Mouse (Mus musculus) B cell, adult 2 months (primary cell): ENCODE data around the gene Mkln1.
A peak's percentile ranks its signal among the peaks of the same experiment; 100 is the strongest.
"Not testable (repeated sequence)": the region's sequence is repeated elsewhere in the genome, so short reads cannot be mapped to it uniquely, and the experiment has no call there.

Experiments
- DNase-seq, 2 experiments: peaks; one replicate each; pipeline ENCODE4 v3.0.0; 2022

Mkln1 gene

DNA sequence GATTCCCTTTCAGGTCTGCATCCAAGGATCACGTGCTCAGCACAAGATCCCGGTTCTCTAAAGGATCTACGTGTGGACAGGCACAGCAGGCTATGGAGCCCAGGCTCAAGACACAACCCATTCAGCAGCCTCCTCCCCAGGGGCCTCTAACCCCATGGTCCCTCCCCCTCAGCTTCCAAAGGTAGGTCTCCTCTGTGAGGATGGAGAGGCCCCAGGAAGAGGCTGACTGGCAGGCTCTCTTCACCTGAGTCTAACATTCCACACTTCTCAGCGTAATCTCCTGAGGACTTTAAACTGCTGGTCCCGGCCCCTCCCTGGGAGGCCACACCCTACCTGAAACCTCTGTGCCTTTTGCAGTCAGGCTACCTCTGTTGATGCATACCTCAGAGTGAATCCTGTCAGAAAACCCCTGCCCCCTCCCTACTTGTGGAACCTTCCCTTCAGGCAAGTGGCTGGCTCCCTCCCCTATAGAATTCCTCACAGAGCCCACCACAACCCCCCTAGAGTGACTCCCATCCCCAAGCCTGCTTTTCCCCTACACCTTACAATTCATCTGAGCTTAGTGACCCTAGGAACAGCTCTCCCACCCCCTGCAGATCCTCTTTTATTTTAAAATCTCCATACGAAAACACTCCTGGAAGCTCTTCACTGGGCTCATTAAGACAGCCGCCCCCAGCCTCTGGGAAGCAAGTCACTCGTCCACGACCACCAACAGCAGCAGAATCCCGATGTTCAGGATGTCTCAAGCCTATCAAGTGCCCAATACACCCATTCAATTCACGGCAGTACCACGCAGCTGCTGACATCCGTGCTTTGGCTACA lies 161.8 kb downstream of the Mkln1 start:
- DNase-seq = no peak

DNA sequence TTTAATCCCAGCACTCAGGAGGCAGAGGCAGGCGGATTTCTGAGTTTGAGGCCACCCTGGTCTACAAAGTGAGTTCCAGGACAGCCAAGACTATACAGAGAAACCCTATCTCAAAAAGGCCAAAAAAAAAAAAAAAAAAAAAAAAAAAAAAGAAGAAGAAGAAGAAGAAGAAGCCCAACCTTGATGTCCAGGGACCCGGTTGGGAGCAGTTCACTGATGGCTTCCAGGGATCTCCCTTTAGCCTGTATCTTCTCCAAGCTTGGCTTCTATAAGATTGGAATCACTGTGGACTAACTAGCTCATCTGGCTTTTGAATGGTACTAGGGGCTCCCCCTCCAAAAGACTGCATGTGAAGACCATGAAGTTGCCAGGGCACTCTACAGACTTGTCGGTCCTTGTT lies 163.4 kb downstream of the Mkln1 start:
- not testable (repeated sequence) for DNase-seq

DNA sequence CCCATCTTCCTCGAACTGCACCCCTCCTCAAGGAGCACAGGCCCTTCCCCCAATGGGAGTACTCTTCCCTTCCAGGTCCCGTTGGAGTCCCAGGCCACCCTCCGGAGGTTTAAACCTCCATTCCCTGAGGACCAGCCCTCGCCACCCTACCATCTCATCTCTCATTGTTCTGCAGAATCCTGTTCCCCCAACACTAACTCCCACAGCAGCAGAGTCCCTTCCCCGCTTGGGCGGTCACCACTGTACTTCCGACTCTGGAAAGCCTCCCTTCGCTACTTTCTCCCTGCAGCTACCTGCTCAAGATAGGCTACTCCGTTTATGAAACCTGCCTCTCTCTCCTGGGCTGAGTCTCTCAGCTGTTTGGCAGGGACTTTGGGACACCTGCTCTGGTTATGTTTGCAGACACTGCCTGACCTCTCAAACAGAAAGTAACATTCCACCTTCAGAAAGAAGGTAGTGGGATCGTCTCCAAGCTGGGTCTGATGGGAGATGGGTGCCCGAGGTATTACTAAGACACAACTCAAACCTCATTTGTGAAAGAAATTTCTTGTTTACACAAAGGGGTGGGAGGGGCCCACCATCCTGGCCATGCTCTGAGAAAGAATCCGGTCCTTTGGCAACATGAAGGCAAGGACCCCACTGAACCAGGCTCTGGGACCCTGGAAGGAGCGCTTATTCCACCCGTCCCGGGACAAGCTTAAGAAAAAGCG lies 164.0 kb downstream of the Mkln1 start:
- DNase-seq = no peak

DNA sequence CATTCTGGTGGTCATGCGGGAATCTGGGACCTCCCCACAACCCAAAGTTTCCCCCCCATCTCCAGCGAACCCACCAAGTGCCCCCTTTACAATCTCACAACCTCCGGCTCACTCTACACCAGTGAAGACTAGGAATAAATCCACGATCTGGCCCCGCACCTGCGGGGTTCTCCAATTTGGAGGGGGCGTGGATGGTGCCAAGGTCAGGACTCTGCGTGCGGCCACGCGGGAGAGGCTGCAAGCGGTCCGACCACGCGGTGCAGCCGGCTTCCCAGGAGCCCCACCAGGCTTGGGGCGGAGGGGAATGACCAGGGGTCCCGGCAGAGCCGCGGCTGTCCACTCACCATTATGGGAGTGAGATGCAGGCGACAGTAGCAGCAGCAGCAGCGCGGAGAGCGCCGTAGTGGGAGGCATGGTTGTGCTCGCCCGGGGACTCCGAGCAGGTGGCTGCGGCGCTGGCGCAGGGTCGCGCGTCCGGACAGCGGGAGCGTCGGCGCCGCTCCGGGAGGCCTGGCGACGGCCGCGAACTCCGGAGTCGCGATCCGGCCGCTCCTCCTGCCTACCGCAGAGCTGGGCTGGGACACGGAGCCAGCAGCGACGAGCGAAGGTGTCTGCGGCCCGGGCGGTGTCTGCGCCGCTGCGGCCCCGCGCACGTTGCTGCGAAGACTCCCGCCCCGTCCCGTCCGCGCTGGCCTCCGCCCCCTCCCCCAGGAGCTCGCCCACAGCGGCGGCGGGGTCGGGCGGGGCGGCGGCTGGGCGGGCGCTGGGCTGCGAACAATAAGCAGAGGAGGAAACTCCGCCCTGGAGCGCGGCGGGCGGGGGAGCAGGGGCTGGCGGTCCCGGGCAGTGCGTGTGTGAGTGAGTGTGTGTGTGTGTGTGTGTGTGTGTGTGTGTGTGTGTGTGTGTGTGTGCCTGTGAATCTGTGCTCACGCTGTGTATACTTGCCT lies 165.0 kb downstream of the Mkln1 start, which contains the start of gene Podxl:
TSS of gene Podxl (minus strand) at position 747 of the 947 bp plus-strand sequence.
- peak; percentile 39 to 41 for DNase-seq

DNA sequence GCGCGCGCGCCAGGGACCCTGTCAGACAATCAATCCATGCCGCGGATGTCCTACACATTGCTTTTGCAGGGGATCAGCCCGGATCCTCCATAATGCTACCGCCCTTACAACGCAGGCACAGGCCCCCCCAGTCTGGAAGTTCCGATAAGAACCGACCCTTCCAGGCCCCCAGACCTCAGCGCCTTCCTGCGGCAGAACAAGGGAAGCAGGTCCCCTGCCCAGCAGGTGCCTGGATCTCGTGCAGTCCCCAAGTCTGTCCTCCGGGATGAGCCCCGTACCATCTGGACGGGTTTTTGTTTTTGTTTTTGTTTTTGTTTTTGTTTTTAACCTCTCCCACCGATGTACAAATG lies 165.6 kb downstream of the Mkln1 start:
- DNase-seq = no peak

DNA sequence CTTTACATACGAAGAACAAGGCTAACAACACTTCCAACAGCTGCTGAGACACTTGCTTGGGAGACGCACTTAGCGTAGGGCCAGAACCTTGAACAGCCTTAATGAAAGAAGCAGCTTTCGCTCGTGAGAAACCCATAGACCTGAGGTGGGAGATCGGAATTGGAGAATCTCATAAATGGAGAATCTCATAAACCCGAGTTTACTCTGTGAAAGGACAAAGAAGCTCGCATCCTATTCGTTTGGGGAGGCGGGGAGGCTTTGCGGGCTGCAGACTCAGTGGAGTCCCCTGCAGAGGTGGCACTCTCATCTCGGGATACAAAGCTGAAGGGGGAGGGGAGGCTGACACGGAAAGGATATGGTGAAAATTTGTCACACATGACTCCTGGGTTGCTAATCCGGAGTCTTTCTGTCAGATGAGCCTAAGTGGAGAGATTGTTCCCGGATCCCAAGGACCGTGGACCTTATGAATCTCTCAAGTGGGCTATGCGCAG lies 166.4 kb downstream of the Mkln1 start:
- no peak for DNase-seq
